Mouse (Mus musculus): ENCODE results near the gene Rsph3a.

- TF ChIP-seq POLR2A (IDR thresholded peaks at IDR 0.05; ENCODE audit: borderline replicate concordance, control insufficient read depth, low read depth, low read length): no peak
- TF ChIP-seq CTCF (IDR thresholded peaks at IDR 0.05; ENCODE audit: control insufficient read depth, insufficient read depth, low read length): no peak
These were observed 29.6 kb upstream of the Rsph3a start for GRCm38 (mm10) chr17:7915791-7916190.
